Mouse (Mus musculus): Measurements from ENCODE around the gene Defb11. TPM values are rescaled to one million over a fixed set of nuclear protein-coding genes. Genes with fewer than 3 reads are reported as not detected.

Gene Defb11
- polyA plus RNA-seq, 1 experiment from 2014 or later, result not detected

Other genes starting within 250 kb of the Defb11 start
- gene Defa34, start 240.6 kb downstream of the Defb11 start, polyA plus RNA-seq (2016; fragmentation: Nextera tagmentation; extraction: Ambion mirVana), result not detected in 2 replicates
- gene AY761184, start 202.8 kb downstream of the Defb11 start, polyA plus RNA-seq (2016; fragmentation: Nextera tagmentation; extraction: Ambion mirVana), result not detected in 2 replicates
- not detected in 2 replicates for gene Defa24, start 171.9 kb downstream of the Defb11 start, polyA plus RNA-seq (2016; fragmentation: Nextera tagmentation; extraction: Ambion mirVana)
- not detected in 2 replicates for gene Defb50, start 82.9 kb downstream of the Defb11 start, polyA plus RNA-seq (2016; fragmentation: Nextera tagmentation; extraction: Ambion mirVana)
- not detected in 2 replicates for gene Defb2, start 66.5 kb downstream of the Defb11 start, polyA plus RNA-seq (2016; fragmentation: Nextera tagmentation; extraction: Ambion mirVana)
- gene Defb10, start 47.5 kb downstream of the Defb11 start, polyA plus RNA-seq (2016; fragmentation: Nextera tagmentation; extraction: Ambion mirVana), result not detected in 2 replicates
- gene Defb9, start 21.0 kb downstream of the Defb11 start, polyA plus RNA-seq (2016; fragmentation: Nextera tagmentation; extraction: Ambion mirVana), result not detected in 2 replicates
- gene Defb15, start 26.3 kb upstream of the Defb11 start, polyA plus RNA-seq (2016; fragmentation: Nextera tagmentation; extraction: Ambion mirVana), result not detected in 2 replicates
- not detected in 2 replicates for gene Defb35, start 31.9 kb upstream of the Defb11 start, polyA plus RNA-seq (2016; fragmentation: Nextera tagmentation; extraction: Ambion mirVana)
- not detected in 2 replicates for gene Defb13, start 40.4 kb upstream of the Defb11 start, polyA plus RNA-seq (2016; fragmentation: Nextera tagmentation; extraction: Ambion mirVana)
- gene Fam90a1a, start 52.3 kb upstream of the Defb11 start, polyA plus RNA-seq (2016; fragmentation: Nextera tagmentation; extraction: Ambion mirVana), result not detected in 2 replicates
- gene Ccdc70, start 63.4 kb upstream of the Defb11 start, polyA plus RNA-seq (2016; fragmentation: Nextera tagmentation; extraction: Ambion mirVana), result not detected in 2 replicates
- 14.3 and 15.8 TPM in 2 replicates for gene Atp7b, start 153.9 kb upstream of the Defb11 start, polyA plus RNA-seq (2016; fragmentation: Nextera tagmentation; extraction: Ambion mirVana)
- 15.1 and 15.2 TPM in 2 replicates for gene Alg11, start 154.3 kb upstream of the Defb11 start, polyA plus RNA-seq (2016; fragmentation: Nextera tagmentation; extraction: Ambion mirVana)
- gene Nek5, start 218.6 kb upstream of the Defb11 start, polyA plus RNA-seq (2016; fragmentation: Nextera tagmentation; extraction: Ambion mirVana), result not detected in 2 replicates

Measured in liver, embryonic 12.5 days (tissue).